Mouse (Mus musculus) neural tube, embryonic 10.5 days (tissue): ENCODE data around the gene Smim17.
"Not testable (repeated sequence)": the region's sequence is repeated elsewhere in the genome, so short reads cannot be mapped to it uniquely, and the experiment has no call there.

ENCODE experiments used
- DNase-seq: peaks from one replicate; pipeline ENCODE4 v3.0.0-alpha.2; 2017; ENCODE audit warnings: low spot score; ENCODE audit errors: extremely low spot score

The Smim17 gene

GRCm38 (mm10) chr7:6414626-6415441 lies 16.3 kb downstream of the Smim17 start:
- DNase-seq, result no peak

- no peak for DNase-seq
These were observed 16.9 kb downstream of the Smim17 start for GRCm38 (mm10) chr7:6415442-6415787.

- no peak for DNase-seq
These were observed 21.4 kb downstream of the Smim17 start for GRCm38 (mm10) chr7:6419894-6420293.

GRCm38 (mm10) chr7:6429381-6429780 lies 30.9 kb downstream of the Smim17 start:
- no peak for DNase-seq

GRCm38 (mm10) chr7:6430342-6430741 lies 31.8 kb downstream of the Smim17 start:
- no peak for DNase-seq

GRCm38 (mm10) chr7:6438388-6438787 lies 39.9 kb downstream of the Smim17 start, which contains the start of gene Olfr1344:
TSS of gene Olfr1344 (plus strand) at chr7:6438688.
- no peak for DNase-seq

- DNase-seq, result no peak
These were observed 42.7 kb downstream of the Smim17 start for GRCm38 (mm10) chr7:6441173-6441572.

- DNase-seq, result no peak
These were observed 49.3 kb downstream of the Smim17 start for GRCm38 (mm10) chr7:6447771-6448170.

GRCm38 (mm10) chr7:6455868-6456267 lies 57.4 kb downstream of the Smim17 start, which contains the start of gene Olfr1336:
TSS of gene Olfr1336 (plus strand) at chr7:6456168.
- no peak for DNase-seq

- DNase-seq, result no peak
These were observed 57.9 kb downstream of the Smim17 start for GRCm38 (mm10) chr7:6456399-6456798.

GRCm38 (mm10) chr7:6466951-6467350 lies 68.4 kb downstream of the Smim17 start, which contains the start of gene Olfr1346:
TSS of gene Olfr1346 (plus strand) at chr7:6467101.
- no peak for DNase-seq

- DNase-seq, result not testable (repeated sequence)
These were observed 79.1 kb downstream of the Smim17 start for GRCm38 (mm10) chr7:6477633-6478032.
